In genomic region chr14:52278932-52279746, GRCm38 (mm10) we compare ENCODE assay signal across 7 mouse cellular contexts. TPM values are rescaled to one million over a fixed set of nuclear protein-coding genes. Genes with fewer than 3 reads are reported as not detected.
DNase-seq lines count a peak whose midpoint lies in the region; ATAC-seq lines count a peak whose summit lies in the region.

Gene Tox4 (plus strand): TSS chr14:52279146.
Gene Rab2b (minus strand): TSS chr14:52279545.

- H3K9me3 ChIP-seq in intestine, embryonic 16.5 days (ENCODE audit: control insufficient read depth, low read length): no peaks in the 10 kb centered on the region
- no peaks in the 10 kb centered on the region for H3K9me3 ChIP-seq in midbrain, embryonic 11.5 days (ENCODE audit: control insufficient read depth, low read length)

- H3K4me1 ChIP-seq in intestine, embryonic 16.5 days (ENCODE audit: control insufficient read depth, insufficient read depth, low read length): peaks cover 7% of the 10 kb centered on the region
- peaks cover 3% of the 10 kb centered on the region; the same call in 1 of the 2 replicates for H3K4me1 ChIP-seq in midbrain, embryonic 11.5 days (ENCODE audit: control insufficient read depth, insufficient read depth, low read length)

- H3K4me3 ChIP-seq in intestine, embryonic 16.5 days (ENCODE audit: low read length): peak within 1 kb of the TSS; percentile 89
- H3K4me3 ChIP-seq in midbrain, embryonic 11.5 days (ENCODE audit: low read depth, low read length): peak within 1 kb of the TSS; percentile 84

- peak within 1 kb of the TSS; percentile 64 for H3K4me2 ChIP-seq in intestine, embryonic 16.5 days (ENCODE audit: low read depth, low read length)
- peak within 1 kb of the TSS; percentile 77 for H3K4me2 ChIP-seq in midbrain, embryonic 11.5 days

- H3K9ac ChIP-seq in intestine, embryonic 16.5 days (ENCODE audit: low read depth, low read length): peak within 1 kb of the TSS; percentile 90
- peak within 1 kb of the TSS; percentile 83 for H3K9ac ChIP-seq in midbrain, embryonic 11.5 days (ENCODE audit: low read length)

- ATAC-seq in intestine, embryonic 16.5 days: peak; percentile 99
- peak; percentile 98 for ATAC-seq in midbrain, embryonic 11.5 days (ENCODE audit: low FRiP score)

- H3K27ac ChIP-seq in intestine, embryonic 16.5 days (ENCODE audit: low read length): peak within 1 kb of the TSS; percentile 85
- peak within 1 kb of the TSS; percentile 51 for H3K27ac ChIP-seq in midbrain, embryonic 11.5 days (ENCODE audit: low read depth, low read length)

- H3K27me3 ChIP-seq in intestine, embryonic 16.5 days (replicated peaks; ENCODE audit: control insufficient read depth, insufficient read depth, low read length): no peaks in the 10 kb centered on the region
- H3K27me3 ChIP-seq in midbrain, embryonic 11.5 days (ENCODE audit: control insufficient read depth, insufficient read depth, low read length): no peaks in the 10 kb centered on the region

- 0% methylated on average over 57 of the region's 66 CpGs for WGBS in intestine, embryonic 16.5 days
- WGBS in midbrain, embryonic 11.5 days: under 1% methylated on average over 60 of the region's 66 CpGs

- no peaks in the 10 kb centered on the region for H3K36me3 ChIP-seq in intestine, embryonic 16.5 days (ENCODE audit: control insufficient read depth, insufficient read depth, low read length)
- H3K36me3 ChIP-seq in midbrain, embryonic 11.5 days (ENCODE audit: control insufficient read depth, insufficient read depth, low read length): no peaks in the 10 kb centered on the region

- intact Hi-C loops in left cerebral cortex, postnatal 36 days (cut with DNase I): loop anchor here (1.0 to 2.0 kb wide), 3 partner anchors 22 to 37 kb away; partner anchors contain the start of genes Chd8 and Mettl3

- peak; percentile 98 for DNase-seq in adrenal gland, adult 8-10 months
- DNase-seq in embryo, embryonic 9.5 days (ENCODE audit: extremely low spot score): peak; percentile 99
- peak; percentile 91 to 96 for DNase-seq in gastrocnemius, postnatal 4 days (ENCODE audit: low spot score in 2 of 2)
- DNase-seq in left cerebral cortex, postnatal 36 days (ENCODE audit: low spot score in 2 of 2): peak; percentile 99 to 100
- DNase-seq in midbrain, embryonic 11.5 days (ENCODE audit: low spot score, missing footprints): peak; percentile 99
- peak; percentile 98 for DNase-seq in skeletal muscle tissue, adult 2 months (ENCODE audit: low read depth, low spot score)

RNA-seq across cellular contexts. Expression of gene Tox4, which starts in this region (rescaled TPM):
- total RNA-seq in adrenal gland, adult 8-10 months (2022): 10 to 100 TPM; 54.4 to 80.8 (median 70.4) TPM
- 10 to 100 TPM; 41.8 to 42.0 TPM for total RNA-seq in gastrocnemius, postnatal 4 days (2021)
- polyA plus RNA-seq in intestine, embryonic 16.5 days (2015; fragmentation: Nextera tagmentation; extraction: Ambion mirVana): 36.8 TPM in 2 replicates
- total RNA-seq in left cerebral cortex, postnatal 36 days (2021): 10 to 100 TPM; 58.6 to 68.3 TPM
- polyA plus RNA-seq in midbrain, embryonic 11.5 days (2014; fragmentation: Nextera tagmentation; extraction: Ambion mirVana): 50.6 and 51.2 TPM in 2 replicates

RNA-seq across cellular contexts. Expression of gene Rab2b, which starts in this region (rescaled TPM):
- total RNA-seq in adrenal gland, adult 8-10 months (2022): 10 to 100 TPM; 43.1 to 54.0 (median 48.4) TPM
- 10 to 100 TPM in 1 of 2 experiments, 1 to 10 TPM in 1; 9.1 to 12.5 TPM for total RNA-seq in gastrocnemius, postnatal 4 days (2021)
- polyA plus RNA-seq in intestine, embryonic 16.5 days (2015; fragmentation: Nextera tagmentation; extraction: Ambion mirVana): 13.2 and 13.8 TPM in 2 replicates
- total RNA-seq in left cerebral cortex, postnatal 36 days (2021): 10 to 100 TPM; 35.9 to 36.2 TPM
- polyA plus RNA-seq in midbrain, embryonic 11.5 days (2014; fragmentation: Nextera tagmentation; extraction: Ambion mirVana): 39.1 and 41.9 TPM in 2 replicates

Comparison
In these comparisons a context has a peak if more than half of its experiments do, and no peak if none do; other contexts are left out.
1. Peak in every context shown above with its lines: DNase-seq, ATAC-seq, H3K4me3 ChIP-seq and H3K27ac ChIP-seq.